Mouse (Mus musculus) embryonic facial prominence, embryonic 14.5 days (tissue): ENCODE results near the gene Gm20388. TPM values are rescaled to one million over a fixed set of nuclear protein-coding genes. Genes with fewer than 3 reads are reported as not detected.

ENCODE experiments used
- ATAC-seq: fragments of 200-750 bp; cut with Nextera tagmentation; 2 replicates; pipeline ENCODE4 v1.8.0; 2017; ENCODE audit warnings: low read depth, moderate number of reproducible peaks, moderate TSS enrichment
- DNase-seq: peaks from one replicate; pipeline ENCODE4 v3.0.0-alpha.2; 2015; ENCODE audit warnings: low spot score
- H3K27ac ChIP-seq: fragments of 300-500 bp; sonication (generic); replicated peaks from 2 replicates; pipeline ENCODE4 v1.5.1; 2014; ENCODE audit warnings: low read depth, mild to moderate bottlenecking, low read length, moderate library complexity
- H3K27me3 ChIP-seq: fragments of 300-500 bp; sonication (generic); replicated peaks from 2 replicates; pipeline ENCODE4 v1.6.1; 2014; ENCODE audit warnings: low read length; ENCODE audit not compliant: control insufficient read depth, insufficient read depth
- H3K36me3 ChIP-seq: fragments of 300-500 bp; sonication (generic); 2 replicates; pipeline ENCODE4 v1.6.1; 2014; ENCODE audit warnings: low read length, mixed read lengths; ENCODE audit not compliant: control insufficient read depth, insufficient read depth
- H3K4me1 ChIP-seq: fragments of 300-500 bp; sonication (generic); 2 replicates; pipeline ENCODE4 v1.6.1; 2014; ENCODE audit warnings: antibody characterized with exemption, low read length; ENCODE audit not compliant: control insufficient read depth, insufficient read depth
- H3K4me2 ChIP-seq: fragments of 300-500 bp; sonication (generic); 2 replicates; pipeline ENCODE4 v1.6.1; 2014; ENCODE audit warnings: low read depth, mild to moderate bottlenecking, low read length, moderate library complexity, mixed read lengths
- H3K4me3 ChIP-seq: fragments of 300-500 bp; sonication (generic); 2 replicates; pipeline ENCODE4 v1.5.1; 2014; ENCODE audit warnings: low read depth, mild to moderate bottlenecking, low read length
- H3K9ac ChIP-seq: fragments of 300-500 bp; sonication (generic); 2 replicates; pipeline ENCODE4 v1.6.1; 2014; ENCODE audit warnings: low read depth, mild to moderate bottlenecking, low read length, moderate library complexity, mixed read lengths
- H3K9me3 ChIP-seq: fragments of 300-500 bp; sonication (generic); 2 replicates; pipeline ENCODE4 v1.6.1; 2016; ENCODE audit warnings: low read length; ENCODE audit not compliant: control insufficient read depth
- WGBS: fragments of 180-500 bp; shearing (Covaris S2); extraction: QIAGEN DNeasy Blood & Tissue Kit; methylation state at CpG from one replicate; pipeline ENCODE4 v1.1.7; 2014; 5-methylcytosine and 5-hydroxymethylcytosine counted together
- polyA plus RNA-seq: library from polyadenylated mRNA; unstranded; fragments of >200 nt; fragmentation: Nextera tagmentation; extraction: Ambion mirVana; gene quantifications from 2 replicates; pipeline ENCODE4 v1.2.1, GENCODE M21; 2014

The Gm20388 gene
- polyA plus RNA-seq, 1 experiment from 2014 or later = not detected

DNA sequence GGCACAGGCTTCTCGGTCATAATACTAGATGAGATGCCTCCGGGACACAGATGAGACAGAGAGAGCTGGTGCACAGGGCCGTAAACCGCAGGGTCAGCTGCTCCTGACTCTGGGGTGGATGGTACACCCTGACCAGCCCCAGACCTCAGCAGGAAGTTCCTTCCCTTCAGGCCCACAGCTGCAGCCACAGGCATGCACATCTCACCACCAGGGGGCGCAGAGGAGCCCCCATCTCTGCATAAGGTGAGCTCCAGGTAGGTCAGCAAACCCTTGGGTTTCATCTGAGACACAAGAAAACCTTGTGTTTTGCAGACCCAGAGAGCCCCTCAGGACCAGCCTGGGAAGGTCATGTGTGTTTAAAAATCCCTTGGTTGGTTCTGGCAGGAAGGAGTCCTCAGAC is 1059.7 kb downstream of the Gm20388 start:
- Histone ChIP-seq H3K4me2 (no peak overlapping the region), H3K4me3 (no peak overlapping the region), H3K9ac (no peak overlapping the region), H3K36me3 (no peaks in the 10 kb centered on the region), H3K9me3 (no peaks in the 10 kb centered on the region), H3K27me3 (peaks cover 74% of the 10 kb centered on the region), H3K27ac (no peak overlapping the region), H3K4me1 (peaks cover 8% of the 10 kb centered on the region; the same call in 1 of the 2 replicates)
- 27% methylated on average over 5 of the region's 5 CpGs for WGBS
- DNase-seq (no peak), ATAC-seq (no peak)

- 19% methylated on average over 33 of the region's 34 CpGs for WGBS
- DNase-seq (peak; percentile 57), ATAC-seq (peak; percentile 69; the same call in 1 of the 2 replicates)
- Histone ChIP-seq H3K9ac (peak overlapping the region; percentile 52), H3K9me3 (no peaks in the 10 kb centered on the region), H3K4me1 (peaks cover 6% of the 10 kb centered on the region; the same call in 1 of the 2 replicates), H3K36me3 (no peaks in the 10 kb centered on the region), H3K4me3 (peak overlapping the region; percentile 22), H3K4me2 (peak overlapping the region; percentile 55), H3K27ac (no peak overlapping the region), H3K27me3 (peaks cover 64% of the 10 kb centered on the region)
Observed at GRCm38 (mm10) chr8:120971691-120972469, 1061.2 kb downstream of the Gm20388 start.

- H3K4me1 ChIP-seq = peaks cover 5% of the 10 kb centered on the region; the same call in 1 of the 2 replicates
- ATAC-seq (no peak), DNase-seq (no peak)
- no peak overlapping the region for H3K4me2 ChIP-seq
- H3K9me3 ChIP-seq = no peaks in the 10 kb centered on the region
- H3K27me3 ChIP-seq = peaks cover 64% of the 10 kb centered on the region
- H3K4me3 ChIP-seq = 0 out of 2 replicates have a peak overlapping the region, but pooled peaks have one; percentile 22
- H3K36me3 ChIP-seq = no peaks in the 10 kb centered on the region
- H3K27ac ChIP-seq = no peak overlapping the region
- 28% methylated on average over 7 of the region's 7 CpGs for WGBS
- H3K9ac ChIP-seq = no peak overlapping the region
Observed at GRCm38 (mm10) chr8:120973046-120973445, 1062.4 kb downstream of the Gm20388 start.

- no peak overlapping the region for H3K9ac ChIP-seq
Observed at GRCm38 (mm10) chr8:120977131-120977530, 1066.5 kb downstream of the Gm20388 start.

DNA sequence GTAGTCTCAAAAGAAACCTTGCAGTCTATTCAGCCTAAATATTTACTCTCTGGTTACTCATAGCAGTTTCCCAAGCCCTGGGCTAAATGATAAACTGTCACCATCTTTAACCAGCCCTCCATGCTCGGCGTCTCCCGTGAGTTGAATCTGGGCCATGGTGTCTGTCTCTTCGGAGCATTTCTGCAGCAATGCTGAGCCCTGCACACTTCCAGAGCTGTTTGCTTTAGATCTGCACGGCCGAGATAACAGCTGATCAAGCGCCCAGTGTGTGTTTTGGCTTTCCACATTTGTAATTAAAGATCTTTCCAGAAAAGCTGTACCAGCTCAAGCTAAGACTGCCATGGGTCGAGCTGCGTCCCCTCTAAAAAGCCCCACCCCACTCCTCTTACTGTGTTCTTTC is 1068.6 kb downstream of the Gm20388 start:
- no peak overlapping the region for H3K27ac ChIP-seq
- ATAC-seq = no peak
- no peak overlapping the region for H3K4me2 ChIP-seq
- no peak overlapping the region for H3K9ac ChIP-seq
- H3K36me3 ChIP-seq = no peaks in the 10 kb centered on the region
- no peak overlapping the region for H3K4me3 ChIP-seq
- 61% methylated on average over 9 of the region's 9 CpGs for WGBS
- H3K27me3 ChIP-seq = peaks cover 9% of the 10 kb centered on the region
- DNase-seq = no peak
- H3K9me3 ChIP-seq = no peaks in the 10 kb centered on the region
- H3K4me1 ChIP-seq = peaks cover 5% of the 10 kb centered on the region; the same call in 1 of the 2 replicates

More at GRCm38 (mm10) chr8:120977131-120977530, 1066.5 kb downstream of the Gm20388 start:
- Histone ChIP-seq H3K4me1 (peaks cover 5% of the 10 kb centered on the region; the same call in 1 of the 2 replicates), H3K4me3 (no peak overlapping the region), H3K27ac (no peak overlapping the region), H3K36me3 (no peaks in the 10 kb centered on the region), H3K4me2 (no peak overlapping the region), H3K9me3 (no peaks in the 10 kb centered on the region), H3K27me3 (peaks cover 30% of the 10 kb centered on the region)
- DNase-seq (no peak), ATAC-seq (no peak)
- 55% methylated on average over 13 of the region's 13 CpGs for WGBS

- Histone ChIP-seq H3K4me3 (no peak overlapping the region), H3K27me3 (peaks cover under 1% of the 10 kb centered on the region; the same call in 1 of the 2 replicates), H3K27ac (no peak overlapping the region), H3K9ac (0 out of 2 replicates have a peak overlapping the region, but pooled peaks have one; percentile 5), H3K9me3 (no peaks in the 10 kb centered on the region), H3K36me3 (no peaks in the 10 kb centered on the region), H3K4me1 (peaks cover 5% of the 10 kb centered on the region; the same call in 1 of the 2 replicates), H3K4me2 (peak overlapping the region; percentile 30; the same call in 1 of the 2 replicates)
- 33% methylated on average over 13 of the region's 13 CpGs for WGBS
- DNase-seq = no peak
- no peak for ATAC-seq
Observed at GRCm38 (mm10) chr8:120980948-120981347, 1070.3 kb downstream of the Gm20388 start.

- no peaks in the 10 kb centered on the region for H3K36me3 ChIP-seq
- WGBS = 82% methylated on average over 8 of the region's 8 CpGs
- H3K4me1 ChIP-seq = peaks cover 5% of the 10 kb centered on the region; the same call in 1 of the 2 replicates
- H3K9me3 ChIP-seq = no peaks in the 10 kb centered on the region
- no peak overlapping the region for H3K4me2 ChIP-seq
- ATAC-seq = no peak
- no peak overlapping the region for H3K4me3 ChIP-seq
- H3K27me3 ChIP-seq = peaks cover 4% of the 10 kb centered on the region; the same call in 1 of the 2 replicates
- no peak for DNase-seq
- no peak overlapping the region for H3K27ac ChIP-seq
- no peak overlapping the region for H3K9ac ChIP-seq
Observed at GRCm38 (mm10) chr8:120984888-120985287, 1074.2 kb downstream of the Gm20388 start.

DNA sequence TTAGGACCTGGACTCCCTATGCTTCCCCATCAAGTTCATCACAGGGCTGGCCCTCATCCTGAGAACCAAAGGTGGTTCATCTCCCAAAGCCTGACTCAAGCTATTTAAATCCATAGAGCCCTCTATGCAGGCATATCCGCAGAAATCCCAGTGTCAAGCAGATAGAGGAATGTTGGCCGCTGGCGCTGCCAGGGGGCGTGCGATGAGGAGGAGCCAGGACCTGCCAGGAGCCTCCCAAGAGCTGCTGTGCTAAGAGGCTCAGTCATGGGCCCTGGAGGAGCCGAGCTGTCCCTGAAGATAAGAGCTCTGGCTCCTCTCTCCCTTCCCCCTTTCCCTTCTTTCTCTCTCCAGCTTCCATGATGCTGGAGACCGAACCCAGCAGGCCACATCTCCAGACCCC is 1075.4 kb downstream of the Gm20388 start:
- no peak overlapping the region for H3K4me3 ChIP-seq
- H3K9ac ChIP-seq = no peak overlapping the region
- H3K9me3 ChIP-seq = no peaks in the 10 kb centered on the region
- no peak for DNase-seq
- H3K36me3 ChIP-seq = no peaks in the 10 kb centered on the region
- peaks cover 4% of the 10 kb centered on the region; the same call in 1 of the 2 replicates for H3K27me3 ChIP-seq
- ATAC-seq = no peak
- no peak overlapping the region for H3K27ac ChIP-seq
- no peak overlapping the region for H3K4me2 ChIP-seq
- WGBS = 78% methylated on average over 7 of the region's 7 CpGs
- 0 out of 2 replicates have a peak, but pooled peaks cover under 1% of the 10 kb centered on the region for H3K4me1 ChIP-seq
